In genomic region chr2:75828931-75829610, GRCm38 (mm10) we compare ENCODE assay signal across 9 mouse cellular contexts. TPM values are rescaled to one million over a fixed set of nuclear protein-coding genes. Genes with fewer than 3 reads are reported as not detected.
DNase-seq lines count a peak whose midpoint lies in the region.
"Had no signal": no experiment of that assay in that cellular context is flagged by ENCODE, and none has a peak within 500 bp of the region (broad histone marks: within the 10 kb centered on the region; RNA-seq: fewer than 3 reads in every experiment).

No protein-coding gene starts in this region.

- peaks cover 8% of the 10 kb centered on the region for H3K36me3 ChIP-seq in megakaryocyte, embryonic 14.5 days (replicated peaks; ENCODE audit: low read length)

- peak; percentile 20 for DNase-seq in layer of hippocampus, adult 11-12 months (ENCODE audit: low spot score)
- DNase-seq in layer of hippocampus, postnatal 25 days (ENCODE audit: extremely low spot score in 1 of 2, low spot score in 1 of 2): no peak
- DNase-seq in B cell, adult 2 months: peak; percentile 59 to 67
- peak; percentile 55 for DNase-seq in brain, adult 2 months (ENCODE audit: low read depth, low spot score)
- no peak for DNase-seq in retina, postnatal 1 day
- no peak for DNase-seq in urinary bladder, postnatal 14 days (ENCODE audit: low spot score)
- DNase-seq in adipocyte (ENCODE audit: low spot score): no peak
- DNase-seq: cerebellum, adult 11-12 months had no signal

- no peaks in the 10 kb centered on the region for H3K27me3 ChIP-seq in megakaryocyte, embryonic 14.5 days (replicated peaks)

- H3K9me3 ChIP-seq in megakaryocyte, embryonic 14.5 days: no peaks in the 10 kb centered on the region

- H3K4me3 ChIP-seq in megakaryocyte, embryonic 14.5 days (replicated peaks): peak overlapping the region; percentile 50

- H3K4me1 ChIP-seq in megakaryocyte, embryonic 14.5 days: peaks cover 52% of the 10 kb centered on the region

RNA-seq across cellular contexts. Expression of gene Agps, which starts 2.9 kb away (rescaled TPM):
- total RNA-seq in layer of hippocampus, postnatal 25 days (2021): 10 to 100 TPM; 42.0 to 44.5 TPM
- polyA plus RNA-seq in megakaryocyte, embryonic 14.5 days (2012; ENCODE audit: insufficient read depth, low replicate concordance): 2.9 TPM in 1 of 2 replicates, not detected in the other

Comparison
In these comparisons a context has a peak if more than half of its experiments do, and no peak if none do; other contexts are left out.
1. DNase-seq: peak in layer of hippocampus, adult 11-12 months (single experiment), B cell, adult 2 months (2 of 2) and brain, adult 2 months (single experiment); none in layer of hippocampus, postnatal 25 days (0 of 2), retina, postnatal 1 day (single experiment), urinary bladder, postnatal 14 days (single experiment) and adipocyte (single experiment).